Mouse (Mus musculus) T-helper 1 cell (primary cell): ENCODE measurements around the gene Ints14.

ENCODE experiments used
- in situ Hi-C: fragments of 300-600 bp; cut with MboI, MseI; formaldehyde crosslinking; loops from one replicate; pipeline ENCODE4 v1.15.1; 2025; ENCODE audit warnings: high pct_unique_total_duplicates

Gene Ints14

GRCm38 (mm10) chr9:64960117-64960977 lies at the start of gene Ints14:
TSS of gene Ints14 (plus strand) at chr9:64960905.
- in situ Hi-C loops: no loop called here

DNA sequence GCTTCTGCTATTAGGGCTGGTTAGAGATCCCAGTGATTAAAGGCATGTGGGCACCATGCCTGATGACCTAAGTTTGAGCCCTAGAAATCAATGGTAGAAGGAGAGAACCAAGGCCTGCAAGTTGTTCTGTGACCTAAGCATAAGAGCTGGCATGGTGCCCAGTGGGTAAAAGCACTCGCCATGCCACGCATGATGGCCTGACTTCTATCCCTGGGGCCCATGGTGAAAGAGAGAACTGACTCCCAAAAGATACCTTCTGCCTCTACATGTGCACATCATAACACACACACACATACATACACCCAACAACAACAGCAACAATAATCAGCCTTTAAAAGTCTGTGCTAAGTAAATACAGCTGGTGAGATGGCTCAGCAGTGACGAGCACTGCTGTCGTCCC lies 47.3 kb upstream of the Ints14 start:
- in situ Hi-C loops: no loop called here

DNA sequence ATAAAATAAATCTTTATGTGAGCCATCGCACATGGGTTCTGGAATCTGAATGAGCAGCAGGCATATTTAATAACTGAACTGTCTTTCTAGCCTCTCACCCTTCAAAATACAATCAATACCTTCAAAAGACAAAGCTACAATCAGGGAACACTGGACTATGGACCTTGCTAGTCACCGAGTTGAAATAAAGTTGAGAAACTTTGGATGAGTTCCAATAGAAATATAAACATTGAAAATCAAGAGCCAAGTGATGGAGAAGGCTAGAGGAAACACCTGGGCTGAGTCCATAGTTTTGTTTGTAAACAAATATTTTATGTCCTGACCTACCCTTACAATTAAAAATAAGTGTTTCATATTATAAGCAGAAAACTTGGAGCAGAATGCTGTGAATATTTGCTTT lies 46.7 kb upstream of the Ints14 start:
- in situ Hi-C loops: no loop called here

DNA sequence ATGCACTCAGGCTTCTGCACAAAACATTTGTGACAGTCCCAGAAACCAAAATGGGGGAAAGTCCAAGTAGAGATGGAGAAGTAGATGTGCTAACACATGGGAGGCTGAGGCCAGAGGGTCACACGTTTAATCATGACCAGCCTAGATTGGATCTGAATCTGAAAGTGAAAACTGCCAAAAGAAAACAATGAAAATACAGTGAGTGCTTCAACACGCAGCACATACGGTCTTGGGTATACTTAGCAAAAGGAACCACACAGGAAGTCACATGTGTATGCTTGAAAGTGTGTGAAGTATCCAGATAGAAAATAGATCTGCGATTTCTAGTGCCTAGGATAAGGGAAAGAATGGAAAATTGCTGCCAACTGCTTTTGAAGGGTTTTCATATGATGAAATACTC lies 46.1 kb upstream of the Ints14 start:
- in situ Hi-C loops: no loop called here

DNA sequence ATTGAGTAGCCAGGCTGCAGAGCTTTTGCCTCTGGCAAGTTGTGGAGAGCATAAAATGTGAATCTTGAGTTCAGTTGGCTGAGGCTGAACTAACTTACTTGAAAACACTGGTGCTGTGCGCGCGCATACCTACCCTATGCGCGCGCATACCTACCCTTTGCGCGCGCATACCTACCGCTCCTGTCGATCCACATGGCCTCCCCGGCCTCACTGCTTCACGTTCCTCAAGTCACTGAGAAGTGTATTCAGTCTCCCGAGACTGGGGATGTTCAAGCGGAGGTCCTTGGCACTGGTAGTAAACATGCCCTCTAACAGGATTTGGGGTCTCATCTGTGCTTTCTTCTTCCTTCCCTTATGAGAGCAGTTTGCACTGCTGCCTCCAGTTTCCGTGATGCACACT lies 42.1 kb upstream of the Ints14 start:
- in situ Hi-C loops: no loop called here

- in situ Hi-C loops: loop anchor here (25.0 kb wide), 1 partner anchor 588 kb away; the partner anchor contains the start of gene Dis3l
Observed at GRCm38 (mm10) chr9:64925771-64926170, 34.9 kb upstream of the Ints14 start.

- in situ Hi-C loops: loop anchor here (25.0 kb wide), 1 partner anchor 589 kb away; the partner anchor contains the start of gene Dis3l
Observed at GRCm38 (mm10) chr9:64926201-64926991, 34.3 kb upstream of the Ints14 start.

DNA sequence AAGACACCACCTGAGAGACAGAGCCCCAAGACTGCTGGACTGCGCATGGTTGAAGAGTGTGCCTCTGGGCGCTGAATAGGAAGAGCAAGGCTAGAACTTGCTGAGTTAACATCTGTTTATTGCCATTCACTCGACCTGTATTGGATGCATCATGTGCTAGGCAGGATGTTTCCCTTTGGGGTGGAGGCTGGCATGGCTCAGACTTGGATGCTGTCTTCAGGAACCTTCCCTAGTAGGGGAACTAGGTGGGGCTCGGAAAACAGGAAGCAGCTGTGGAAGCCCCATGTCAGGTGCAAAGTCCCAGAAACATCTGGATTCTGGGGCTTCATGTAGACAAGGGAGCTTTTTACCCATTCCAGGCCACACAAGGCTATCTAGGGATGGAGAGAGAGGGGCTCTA lies 30.4 kb upstream of the Ints14 start:
- in situ Hi-C loops: loop anchor here (25.0 kb wide), 1 partner anchor 593 kb away; the partner anchor contains the start of gene Dis3l

DNA sequence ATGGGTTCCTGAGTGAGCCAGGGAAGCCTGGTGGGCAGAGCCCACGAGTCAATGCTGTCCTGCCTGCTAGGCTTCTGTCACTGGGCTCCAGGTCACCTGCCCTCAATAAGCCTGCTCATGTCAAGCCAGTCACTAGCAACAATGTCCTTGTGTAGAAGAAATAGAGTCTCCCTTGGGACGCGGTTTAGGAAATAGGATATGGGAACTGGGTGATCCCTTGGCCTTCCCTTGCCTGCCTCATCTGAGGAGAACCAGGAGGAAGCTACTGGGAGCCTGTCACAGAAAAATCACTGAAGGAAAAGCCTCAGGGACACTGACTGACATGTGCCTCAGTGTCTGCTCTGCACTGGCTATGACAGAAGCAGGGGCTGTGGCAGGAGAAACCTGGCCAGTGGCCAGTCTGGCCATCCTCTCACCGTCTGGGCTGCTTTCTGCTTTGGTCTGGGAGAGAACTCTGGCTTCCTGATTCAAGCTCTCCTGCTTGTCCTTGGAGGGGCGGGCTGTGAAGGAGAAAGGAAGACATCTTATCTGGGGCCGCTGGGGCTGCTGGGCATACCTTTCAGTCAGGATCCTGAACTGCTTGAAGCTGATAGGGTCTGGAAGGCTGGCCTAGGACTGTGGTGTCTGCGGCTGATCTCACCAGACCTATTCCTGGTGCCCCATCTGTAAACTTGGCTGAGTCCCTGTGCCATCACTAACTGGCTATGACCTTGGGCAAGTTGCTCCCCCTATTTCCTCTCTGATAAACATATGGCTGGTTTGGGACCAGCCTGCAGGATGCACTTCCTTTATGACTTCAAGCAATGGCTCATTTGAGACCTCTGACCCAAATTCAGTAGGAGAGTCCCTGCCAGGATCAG lies 28.7 kb upstream of the Ints14 start:
- in situ Hi-C loops: loop anchor here (25.0 kb wide), 1 partner anchor 595 kb away; the partner anchor contains the start of gene Dis3l

GRCm38 (mm10) chr9:64934015-64934754 lies 26.5 kb upstream of the Ints14 start:
- in situ Hi-C loops: loop anchor here (25.0 kb wide), 1 partner anchor 597 kb away; the partner anchor contains the start of gene Dis3l

DNA sequence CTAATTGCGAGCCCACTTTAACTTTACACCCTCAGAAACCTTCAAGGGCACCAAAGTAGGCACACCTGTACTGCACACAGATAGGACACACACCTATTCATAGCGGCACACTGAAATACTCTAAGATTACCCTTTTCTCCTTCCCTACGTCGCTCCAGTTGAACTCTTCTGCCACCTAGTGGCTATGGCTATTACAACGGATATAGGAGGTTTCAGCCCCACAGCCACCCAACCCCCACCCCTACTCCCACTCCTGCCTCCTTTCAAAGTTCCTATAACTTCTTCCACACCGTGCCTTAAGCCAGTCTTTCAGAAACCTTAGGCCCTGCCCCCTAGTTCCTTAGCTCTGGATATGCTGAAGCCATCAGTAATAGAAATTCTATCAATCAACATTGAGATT lies 24.2 kb upstream of the Ints14 start:
- in situ Hi-C loops: loop anchor here (25.0 kb wide), 1 partner anchor 599 kb away; the partner anchor contains the start of gene Dis3l

DNA sequence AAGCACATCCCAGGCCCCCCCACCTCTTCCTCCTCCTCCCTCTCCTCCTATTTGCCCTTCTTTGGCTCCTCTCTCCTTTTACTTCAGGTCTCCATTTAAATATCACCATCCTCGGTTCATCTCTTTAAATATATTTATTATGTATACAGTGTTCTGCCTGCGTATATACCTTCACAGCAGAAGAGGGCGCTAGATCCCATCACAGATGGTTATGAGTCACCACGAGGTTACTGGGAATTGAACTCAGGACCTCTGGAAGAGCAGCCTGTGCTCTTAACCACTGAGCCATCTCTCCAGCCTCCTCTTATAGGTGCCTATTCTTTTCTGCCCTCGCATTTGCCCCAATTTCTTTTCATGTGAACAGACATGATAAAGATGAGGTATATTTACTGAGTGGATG lies 23.2 kb upstream of the Ints14 start:
- in situ Hi-C loops: loop anchor here (25.0 kb wide), 1 partner anchor 600 kb away; the partner anchor contains the start of gene Dis3l

GRCm38 (mm10) chr9:64938535-64938934 lies 22.2 kb upstream of the Ints14 start:
- in situ Hi-C loops: loop anchor here (25.0 kb wide), 1 partner anchor 601 kb away; the partner anchor contains the start of gene Dis3l

- in situ Hi-C loops: loop anchor here (25.0 kb wide), 1 partner anchor 602 kb away; the partner anchor contains the start of gene Dis3l
Observed at GRCm38 (mm10) chr9:64939281-64939680, 21.4 kb upstream of the Ints14 start.

- in situ Hi-C loops: loop anchor here (25.0 kb wide), 1 partner anchor 602 kb away; the partner anchor contains the start of gene Dis3l
Observed at GRCm38 (mm10) chr9:64939790-64940189, 20.9 kb upstream of the Ints14 start.

GRCm38 (mm10) chr9:64940731-64941346 lies 19.9 kb upstream of the Ints14 start:
- in situ Hi-C loops: loop anchor here (25.0 kb wide), 1 partner anchor 604 kb away; the partner anchor contains the start of gene Dis3l

DNA sequence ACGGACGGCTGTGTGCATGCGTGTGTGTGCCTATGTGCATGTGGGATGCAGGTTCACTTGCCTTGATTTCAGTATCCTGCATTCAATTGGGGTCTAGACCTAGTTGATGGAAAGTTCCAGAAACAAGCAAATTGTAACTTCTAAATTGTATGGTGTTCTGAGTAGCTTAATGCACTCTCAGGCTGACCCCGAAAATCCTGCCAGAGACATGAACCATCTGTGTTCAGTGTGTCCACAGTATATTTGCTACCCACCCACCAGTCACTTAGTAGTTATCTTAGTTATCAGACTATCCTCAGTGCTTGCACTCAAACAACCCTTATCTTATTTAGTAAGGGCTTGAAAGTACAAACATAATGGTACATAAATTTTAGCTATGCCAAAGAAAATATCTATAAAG lies 19.1 kb upstream of the Ints14 start:
- in situ Hi-C loops: loop anchor here (25.0 kb wide), 1 partner anchor 604 kb away; the partner anchor contains the start of gene Dis3l

DNA sequence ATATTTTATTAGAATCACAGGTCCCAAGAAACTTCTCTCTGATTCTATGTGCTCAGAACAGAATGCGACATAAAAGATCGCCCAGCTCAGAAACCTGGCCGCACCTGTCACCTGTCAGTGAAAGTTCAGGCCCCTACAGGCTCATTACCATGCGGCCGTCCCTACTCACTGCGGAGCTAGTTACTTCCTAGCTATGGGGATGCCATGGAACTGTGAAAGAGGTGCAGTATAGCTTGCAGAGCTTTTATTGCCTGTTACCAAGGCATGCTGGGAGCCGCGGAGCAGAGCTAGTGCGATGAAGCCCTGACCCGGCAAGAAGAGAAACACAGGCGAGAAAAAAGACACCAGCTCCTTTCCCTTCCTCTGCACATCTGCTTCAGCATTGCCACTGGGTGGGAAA lies 16.7 kb upstream of the Ints14 start:
- in situ Hi-C loops: loop anchor here (25.0 kb wide), 1 partner anchor 607 kb away; the partner anchor contains the start of gene Dis3l

DNA sequence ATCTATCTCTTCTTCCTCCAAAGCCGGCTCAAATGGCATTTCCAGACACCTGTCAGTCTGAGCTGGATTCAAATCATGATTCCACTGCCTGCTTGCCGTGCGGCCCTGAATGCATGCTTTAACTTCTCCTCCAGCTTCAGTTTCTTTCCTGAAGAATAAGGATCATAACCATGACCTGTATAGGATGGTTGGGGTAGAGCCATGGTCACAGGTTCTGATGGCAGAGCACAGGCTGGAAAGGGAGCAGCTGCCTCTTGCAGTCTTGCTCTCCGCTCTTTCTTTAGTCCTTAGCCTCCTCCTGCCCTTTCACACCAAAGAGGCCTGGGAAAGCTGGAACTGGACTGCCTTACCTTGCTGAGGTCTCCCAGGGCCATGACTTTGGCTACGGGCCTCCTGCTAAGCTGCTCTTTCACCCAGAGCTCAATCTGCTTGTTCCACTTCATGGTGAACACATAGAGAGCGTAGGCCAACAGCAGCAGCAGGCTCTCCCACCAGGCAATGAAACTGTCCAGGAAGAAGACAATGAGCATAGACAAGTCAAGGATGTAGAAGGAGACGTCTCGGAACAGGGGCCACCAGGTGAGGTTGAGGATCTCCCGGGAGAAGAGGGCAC lies 13.1 kb upstream of the Ints14 start:
- in situ Hi-C loops: loop anchor here (25.0 kb wide), 1 partner anchor 610 kb away; the partner anchor contains the start of gene Dis3l
